Mouse (Mus musculus) embryonic fibroblast, embryonic 13.5 days (primary cell): ENCODE results near the gene Ankrd44.

Source experiments
- CTCF ChIP-seq: IDR thresholded peaks from 2 replicates; pipeline ENCODE4 v1.5.1; 2011; ENCODE audit warnings: mild to moderate bottlenecking, control low read depth, low read length, moderate library complexity, borderline replicate concordance; ENCODE audit not compliant: insufficient read depth
- POLR2A ChIP-seq: IDR thresholded peaks from 2 replicates; pipeline ENCODE4 v1.6.1; 2011; ENCODE audit warnings: low read depth, mild to moderate bottlenecking, control low read depth, low read length, moderate library complexity

DNA sequence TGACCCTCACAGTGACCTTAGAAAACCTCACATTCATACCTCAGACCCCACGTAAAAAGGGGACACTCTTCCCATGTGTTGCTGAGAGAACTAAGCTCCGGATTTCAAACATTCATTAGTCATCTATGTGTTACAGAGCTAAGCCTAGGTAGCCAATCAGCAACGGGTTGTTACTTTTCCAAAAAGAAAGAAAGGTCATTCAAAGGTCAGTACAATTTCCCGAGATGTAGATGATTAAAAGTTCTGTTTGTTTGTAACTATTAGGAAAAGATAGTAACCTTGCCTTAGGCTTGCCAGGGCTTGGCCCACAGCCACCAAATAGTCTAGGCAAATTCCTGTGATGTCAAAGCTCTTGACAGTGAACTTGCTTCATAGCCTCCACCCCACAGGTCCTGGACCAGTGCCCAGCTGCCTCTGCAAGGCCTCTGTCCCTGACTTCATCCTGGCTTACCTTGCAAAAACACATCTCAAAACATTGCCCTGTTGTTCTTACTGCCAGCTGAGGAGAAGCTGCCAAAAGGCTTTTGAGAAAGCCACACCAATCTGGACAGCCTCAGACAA is 99.7 kb downstream of the Ankrd44 start:
- TF ChIP-seq CTCF (no peak), POLR2A (no peak)
